Mouse (Mus musculus): ENCODE results near the gene Pebp1. TPM values are rescaled to one million over a fixed set of nuclear protein-coding genes. Genes with fewer than 3 reads are reported as not detected.

The Pebp1 gene
- polyA plus RNA-seq, 1 experiment from 2014 or later, result 617 TPM

GRCm38 (mm10) chr5:117241935-117242531 lies 45.4 kb downstream of the Pebp1 start:
- Histone ChIP-seq H3K27ac (replicated peaks; ENCODE audit: low read depth, low read length) (no peak overlapping the region; the same call in 1 of the 2 replicates), H3K4me2 (ENCODE audit: low read depth, low read length) (peak overlapping the region; percentile 82; the same call in 1 of the 2 replicates), H3K4me3 (ENCODE audit: low read depth, low read length) (peak overlapping the region; percentile 49), H3K9me3 (ENCODE audit: control insufficient read depth, low read length) (no peaks in the 10 kb centered on the region), H3K27me3 (replicated peaks; ENCODE audit: control insufficient read depth, insufficient read depth, low read length) (no peaks in the 10 kb centered on the region), H3K36me3 (ENCODE audit: control insufficient read depth, insufficient read depth, low read length) (no peaks in the 10 kb centered on the region), H3K4me1 (ENCODE audit: control insufficient read depth, insufficient read depth, low read length) (0 out of 2 replicates have a peak, but pooled peaks cover 4% of the 10 kb centered on the region), H3K9ac (ENCODE audit: low read depth, low read length) (no peak overlapping the region)
- ATAC-seq (ENCODE audit: low read depth) (no peak), DNase-seq (ENCODE audit: low spot score) (no peak)
- WGBS, result 73% methylated on average over 16 of the region's 16 CpGs

- Histone ChIP-seq H3K27me3 (replicated peaks; ENCODE audit: control insufficient read depth, insufficient read depth, low read length) (no peaks in the 10 kb centered on the region), H3K4me2 (ENCODE audit: low read depth, low read length) (peak overlapping the region; percentile 82), H3K36me3 (ENCODE audit: control insufficient read depth, insufficient read depth, low read length) (no peaks in the 10 kb centered on the region), H3K4me3 (ENCODE audit: low read depth, low read length) (peak overlapping the region; percentile 49), H3K27ac (replicated peaks; ENCODE audit: low read depth, low read length) (peak overlapping the region; percentile 58; the same call in 1 of the 2 replicates), H3K9ac (ENCODE audit: low read depth, low read length) (peak overlapping the region; percentile 68), H3K9me3 (ENCODE audit: control insufficient read depth, low read length) (no peaks in the 10 kb centered on the region), H3K4me1 (ENCODE audit: control insufficient read depth, insufficient read depth, low read length) (0 out of 2 replicates have a peak, but pooled peaks cover 4% of the 10 kb centered on the region)
- ATAC-seq (ENCODE audit: low read depth) (peak; percentile 47), DNase-seq (ENCODE audit: low spot score) (peak; percentile 45)
- WGBS, result 3% methylated on average over 31 of the region's 32 CpGs
Measured at GRCm38 (mm10) chr5:117240761-117241322, 46.6 kb downstream of the Pebp1 start.

GRCm38 (mm10) chr5:117240321-117240731 lies 47.1 kb downstream of the Pebp1 start:
- Histone ChIP-seq H3K27ac (replicated peaks; ENCODE audit: low read depth, low read length) (peak overlapping the region; percentile 58; the same call in 1 of the 2 replicates), H3K27me3 (replicated peaks; ENCODE audit: control insufficient read depth, insufficient read depth, low read length) (no peaks in the 10 kb centered on the region), H3K9ac (ENCODE audit: low read depth, low read length) (peak overlapping the region; percentile 68), H3K9me3 (ENCODE audit: control insufficient read depth, low read length) (no peaks in the 10 kb centered on the region), H3K4me2 (ENCODE audit: low read depth, low read length) (peak overlapping the region; percentile 82), H3K4me1 (ENCODE audit: control insufficient read depth, insufficient read depth, low read length) (0 out of 2 replicates have a peak, but pooled peaks cover 4% of the 10 kb centered on the region), H3K36me3 (ENCODE audit: control insufficient read depth, insufficient read depth, low read length) (no peaks in the 10 kb centered on the region), H3K4me3 (ENCODE audit: low read depth, low read length) (peak overlapping the region; percentile 49)
- no peak for DNase-seq (ENCODE audit: low spot score)
- ATAC-seq (ENCODE audit: low read depth), result peak; percentile 58; the same call in 1 of the 2 replicates
- WGBS, result 5% methylated on average over 12 of the region's 12 CpGs

- Histone ChIP-seq H3K9me3 (ENCODE audit: control insufficient read depth, low read length) (no peaks in the 10 kb centered on the region), H3K36me3 (ENCODE audit: control insufficient read depth, insufficient read depth, low read length) (no peaks in the 10 kb centered on the region), H3K4me3 (ENCODE audit: low read depth, low read length) (no peak overlapping the region), H3K27me3 (replicated peaks; ENCODE audit: control insufficient read depth, insufficient read depth, low read length) (no peaks in the 10 kb centered on the region), H3K27ac (replicated peaks; ENCODE audit: low read depth, low read length) (no peak overlapping the region), H3K9ac (ENCODE audit: low read depth, low read length) (no peak overlapping the region), H3K4me1 (ENCODE audit: control insufficient read depth, insufficient read depth, low read length) (0 out of 2 replicates have a peak, but pooled peaks cover 4% of the 10 kb centered on the region), H3K4me2 (ENCODE audit: low read depth, low read length) (no peak overlapping the region)
- ATAC-seq (ENCODE audit: low read depth) (no peak), DNase-seq (ENCODE audit: low spot score) (no peak)
- 72% methylated on average over 4 of the region's 4 CpGs for WGBS
Measured at GRCm38 (mm10) chr5:117239106-117239505, 48.3 kb downstream of the Pebp1 start.

- no peak overlapping the region for H3K9ac ChIP-seq (ENCODE audit: low read depth, low read length)
- H3K4me2 ChIP-seq (ENCODE audit: low read depth, low read length), result no peak overlapping the region
- 72% methylated on average over 5 of the region's 5 CpGs for WGBS
- H3K4me1 ChIP-seq (ENCODE audit: control insufficient read depth, insufficient read depth, low read length), result no peaks in the 10 kb centered on the region
- ATAC-seq (ENCODE audit: low read depth) (no peak), DNase-seq (ENCODE audit: low spot score) (no peak)
- no peaks in the 10 kb centered on the region for H3K9me3 ChIP-seq (ENCODE audit: control insufficient read depth, low read length)
- H3K36me3 ChIP-seq (ENCODE audit: control insufficient read depth, insufficient read depth, low read length), result no peaks in the 10 kb centered on the region
- no peaks in the 10 kb centered on the region for H3K27me3 ChIP-seq (replicated peaks; ENCODE audit: control insufficient read depth, insufficient read depth, low read length)
- no peak overlapping the region for H3K4me3 ChIP-seq (ENCODE audit: low read depth, low read length)
- no peak overlapping the region for H3K27ac ChIP-seq (replicated peaks; ENCODE audit: low read depth, low read length)
Measured at GRCm38 (mm10) chr5:117236540-117236939, 50.9 kb downstream of the Pebp1 start.

Other genes starting within 250 kb of the Pebp1 start
- 39.5 and 40.2 TPM in 2 replicates for gene Suds3, start 171.5 kb downstream of the Pebp1 start, polyA plus RNA-seq (2014; fragmentation: Nextera tagmentation; extraction: Ambion mirVana)
- gene Taok3, start 167.5 kb downstream of the Pebp1 start, polyA plus RNA-seq (2014; fragmentation: Nextera tagmentation; extraction: Ambion mirVana), result 18.1 and 21.6 TPM in 2 replicates
- gene Vsig10, start 31.5 kb upstream of the Pebp1 start, polyA plus RNA-seq (2014; fragmentation: Nextera tagmentation; extraction: Ambion mirVana), result 3.9 TPM in 2 replicates
- 88.0 and 89.6 TPM in 2 replicates for gene Wsb2, start 69.7 kb upstream of the Pebp1 start, polyA plus RNA-seq (2014; fragmentation: Nextera tagmentation; extraction: Ambion mirVana)
- 61.9 and 69.1 TPM in 2 replicates for gene Rfc5, start 101.4 kb upstream of the Pebp1 start, polyA plus RNA-seq (2014; fragmentation: Nextera tagmentation; extraction: Ambion mirVana)
- 0.33 and 0.81 TPM in 2 replicates for gene Ksr2, start 126.4 kb upstream of the Pebp1 start, polyA plus RNA-seq (2014; fragmentation: Nextera tagmentation; extraction: Ambion mirVana)

Data from embryonic facial prominence, embryonic 14.5 days (tissue).